Mouse (Mus musculus) cerebellum, adult 2 months (tissue): ENCODE results near the gene Pias1.

Experiments
- CTCF ChIP-seq: fragments of 200-500 bp; IDR thresholded peaks from 2 replicates; pipeline ENCODE4 v1.5.1; 2011; ENCODE audit warnings: low read depth, mild to moderate bottlenecking, control low read depth, low read length, moderate library complexity, borderline replicate concordance; ENCODE audit not compliant: insufficient read depth
- POLR2A ChIP-seq: fragments of 200-500 bp; IDR thresholded peaks from 2 replicates; pipeline ENCODE4 v1.6.1; 2011; ENCODE audit warnings: low read length, control low read depth, borderline replicate concordance; ENCODE audit not compliant: insufficient read depth

GRCm38 (mm10) chr9:62903841-62904240 lies 83.9 kb downstream of the Pias1 start:
- TF ChIP-seq POLR2A (no peak), CTCF (no peak)
